Mouse (Mus musculus): ENCODE data around the gene Kynu. TPM values are rescaled to one million over a fixed set of nuclear protein-coding genes. Genes with fewer than 3 reads are reported as not detected.

The Kynu gene
- polyA plus RNA-seq, 1 experiment from 2014 or later: 0.21 TPM

GRCm38 (mm10) chr2:43674098-43674497 is 119.0 kb downstream of the Kynu start:
- Histone ChIP-seq H3K9me3 (ENCODE audit: control insufficient read depth, low read length) (no peaks in the 10 kb centered on the region), H3K4me2 (ENCODE audit: low read depth, severe bottlenecking) (no peak overlapping the region), H3K4me1 (ENCODE audit: control insufficient read depth, insufficient read depth, low read length) (no peaks in the 10 kb centered on the region), H3K4me3 (ENCODE audit: low read depth, low read length) (no peak overlapping the region), H3K36me3 (ENCODE audit: control insufficient read depth, insufficient read depth, low read length) (no peaks in the 10 kb centered on the region), H3K27me3 (ENCODE audit: control insufficient read depth, insufficient read depth, low read length) (no peaks in the 10 kb centered on the region), H3K27ac (replicated peaks; ENCODE audit: low read depth, low read length) (no peak overlapping the region), H3K9ac (ENCODE audit: low read length) (no peak overlapping the region)
- 50% methylated on average over 3 of the region's 3 CpGs for WGBS
- DNase-seq (ENCODE audit: low spot score) (no peak), ATAC-seq (ENCODE audit: insufficient number of reproducible peaks, low FRiP score, low TSS enrichment, low read depth) (no peak)

GRCm38 (mm10) chr2:43675277-43675676 is 120.1 kb downstream of the Kynu start:
- no peak overlapping the region for H3K4me3 ChIP-seq (ENCODE audit: low read depth, low read length)
- H3K27ac ChIP-seq (replicated peaks; ENCODE audit: low read depth, low read length): no peak overlapping the region
- no peaks in the 10 kb centered on the region for H3K36me3 ChIP-seq (ENCODE audit: control insufficient read depth, insufficient read depth, low read length)
- 80% methylated on average over 4 of the region's 4 CpGs for WGBS
- no peak for ATAC-seq (ENCODE audit: insufficient number of reproducible peaks, low FRiP score, low TSS enrichment, low read depth)
- H3K9ac ChIP-seq (ENCODE audit: low read length): no peak overlapping the region
- H3K9me3 ChIP-seq (ENCODE audit: control insufficient read depth, low read length): no peaks in the 10 kb centered on the region
- DNase-seq (ENCODE audit: low spot score): no peak
- no peaks in the 10 kb centered on the region for H3K27me3 ChIP-seq (ENCODE audit: control insufficient read depth, insufficient read depth, low read length)
- no peaks in the 10 kb centered on the region for H3K4me1 ChIP-seq (ENCODE audit: control insufficient read depth, insufficient read depth, low read length)
- H3K4me2 ChIP-seq (ENCODE audit: low read depth, severe bottlenecking): no peak overlapping the region

GRCm38 (mm10) chr2:43690402-43690801 is 135.3 kb downstream of the Kynu start:
- Histone ChIP-seq H3K4me2 (ENCODE audit: low read depth, severe bottlenecking) (no peak overlapping the region), H3K27ac (replicated peaks; ENCODE audit: low read depth, low read length) (no peak overlapping the region), H3K9me3 (ENCODE audit: control insufficient read depth, low read length) (no peaks in the 10 kb centered on the region), H3K27me3 (ENCODE audit: control insufficient read depth, insufficient read depth, low read length) (no peaks in the 10 kb centered on the region), H3K36me3 (ENCODE audit: control insufficient read depth, insufficient read depth, low read length) (no peaks in the 10 kb centered on the region), H3K4me3 (ENCODE audit: low read depth, low read length) (no peak overlapping the region), H3K4me1 (ENCODE audit: control insufficient read depth, insufficient read depth, low read length) (no peaks in the 10 kb centered on the region), H3K9ac (ENCODE audit: low read length) (no peak overlapping the region)
- DNase-seq (ENCODE audit: low spot score) (no peak), ATAC-seq (ENCODE audit: insufficient number of reproducible peaks, low FRiP score, low TSS enrichment, low read depth) (no peak)
- 81% methylated on average over 2 of the region's 2 CpGs for WGBS

- ATAC-seq (ENCODE audit: insufficient number of reproducible peaks, low FRiP score, low TSS enrichment, low read depth) (no peak), DNase-seq (ENCODE audit: low spot score) (no peak)
- Histone ChIP-seq H3K4me1 (ENCODE audit: control insufficient read depth, insufficient read depth, low read length) (no peaks in the 10 kb centered on the region), H3K9me3 (ENCODE audit: control insufficient read depth, low read length) (no peaks in the 10 kb centered on the region), H3K27me3 (ENCODE audit: control insufficient read depth, insufficient read depth, low read length) (no peaks in the 10 kb centered on the region), H3K36me3 (ENCODE audit: control insufficient read depth, insufficient read depth, low read length) (no peaks in the 10 kb centered on the region), H3K9ac (ENCODE audit: low read length) (no peak overlapping the region), H3K4me3 (ENCODE audit: low read depth, low read length) (no peak overlapping the region), H3K27ac (replicated peaks; ENCODE audit: low read depth, low read length) (no peak overlapping the region), H3K4me2 (ENCODE audit: low read depth, severe bottlenecking) (no peak overlapping the region)
- 87% methylated on average over 2 of the region's 2 CpGs for WGBS
These were observed 136.2 kb downstream of the Kynu start for GRCm38 (mm10) chr2:43691290-43691689.

- no peak overlapping the region for H3K4me3 ChIP-seq (ENCODE audit: low read depth, low read length)
- H3K9ac ChIP-seq (ENCODE audit: low read length): no peak overlapping the region
- H3K27ac ChIP-seq (replicated peaks; ENCODE audit: low read depth, low read length): no peak overlapping the region
- DNase-seq (ENCODE audit: low spot score): no peak
- H3K36me3 ChIP-seq (ENCODE audit: control insufficient read depth, insufficient read depth, low read length): no peaks in the 10 kb centered on the region
- H3K4me1 ChIP-seq (ENCODE audit: control insufficient read depth, insufficient read depth, low read length): no peaks in the 10 kb centered on the region
- H3K9me3 ChIP-seq (ENCODE audit: control insufficient read depth, low read length): no peaks in the 10 kb centered on the region
- no peaks in the 10 kb centered on the region for H3K27me3 ChIP-seq (ENCODE audit: control insufficient read depth, insufficient read depth, low read length)
- no peak overlapping the region for H3K4me2 ChIP-seq (ENCODE audit: low read depth, severe bottlenecking)
- 90% methylated on average over 3 of the region's 3 CpGs for WGBS
- ATAC-seq (ENCODE audit: insufficient number of reproducible peaks, low FRiP score, low TSS enrichment, low read depth): no peak
These were observed 140.5 kb downstream of the Kynu start for GRCm38 (mm10) chr2:43695635-43696034.

GRCm38 (mm10) chr2:43712611-43713138 is 157.5 kb downstream of the Kynu start:
- Histone ChIP-seq H3K4me1 (ENCODE audit: control insufficient read depth, insufficient read depth, low read length) (no peaks in the 10 kb centered on the region), H3K27me3 (ENCODE audit: control insufficient read depth, insufficient read depth, low read length) (no peaks in the 10 kb centered on the region), H3K4me2 (ENCODE audit: low read depth, severe bottlenecking) (no peak overlapping the region), H3K27ac (replicated peaks; ENCODE audit: low read depth, low read length) (no peak overlapping the region), H3K9ac (ENCODE audit: low read length) (no peak overlapping the region), H3K9me3 (ENCODE audit: control insufficient read depth, low read length) (no peaks in the 10 kb centered on the region), H3K4me3 (ENCODE audit: low read depth, low read length) (no peak overlapping the region), H3K36me3 (ENCODE audit: control insufficient read depth, insufficient read depth, low read length) (no peaks in the 10 kb centered on the region)
- ATAC-seq (ENCODE audit: insufficient number of reproducible peaks, low FRiP score, low TSS enrichment, low read depth) (no peak), DNase-seq (ENCODE audit: low spot score) (no peak)
- WGBS: 92% methylated on average over 2 of the region's 2 CpGs

GRCm38 (mm10) chr2:43722446-43723103 is 167.4 kb downstream of the Kynu start:
- Histone ChIP-seq H3K4me1 (ENCODE audit: control insufficient read depth, insufficient read depth, low read length) (no peaks in the 10 kb centered on the region), H3K27me3 (ENCODE audit: control insufficient read depth, insufficient read depth, low read length) (no peaks in the 10 kb centered on the region), H3K4me3 (ENCODE audit: low read depth, low read length) (no peak overlapping the region), H3K27ac (replicated peaks; ENCODE audit: low read depth, low read length) (no peak overlapping the region), H3K9me3 (ENCODE audit: control insufficient read depth, low read length) (no peaks in the 10 kb centered on the region), H3K9ac (ENCODE audit: low read length) (no peak overlapping the region), H3K36me3 (ENCODE audit: control insufficient read depth, insufficient read depth, low read length) (no peaks in the 10 kb centered on the region), H3K4me2 (ENCODE audit: low read depth, severe bottlenecking) (peak overlapping the region; percentile 27; the same call in 1 of the 2 replicates)
- 21% methylated on average over 14 of the region's 14 CpGs for WGBS
- peak; percentile 80 for DNase-seq (ENCODE audit: low spot score)
- peak; percentile 86 for ATAC-seq (ENCODE audit: insufficient number of reproducible peaks, low FRiP score, low TSS enrichment, low read depth)

GRCm38 (mm10) chr2:43723104-43723541 is 168.0 kb downstream of the Kynu start:
- ATAC-seq (ENCODE audit: insufficient number of reproducible peaks, low FRiP score, low TSS enrichment, low read depth): no peak
- WGBS: 64% methylated on average over 7 of the region's 7 CpGs
- Histone ChIP-seq H3K27ac (replicated peaks; ENCODE audit: low read depth, low read length) (no peak overlapping the region), H3K36me3 (ENCODE audit: control insufficient read depth, insufficient read depth, low read length) (no peaks in the 10 kb centered on the region), H3K4me1 (ENCODE audit: control insufficient read depth, insufficient read depth, low read length) (no peaks in the 10 kb centered on the region), H3K4me2 (ENCODE audit: low read depth, severe bottlenecking) (peak overlapping the region; percentile 27; the same call in 1 of the 2 replicates), H3K4me3 (ENCODE audit: low read depth, low read length) (no peak overlapping the region), H3K27me3 (ENCODE audit: control insufficient read depth, insufficient read depth, low read length) (no peaks in the 10 kb centered on the region), H3K9ac (ENCODE audit: low read length) (no peak overlapping the region), H3K9me3 (ENCODE audit: control insufficient read depth, low read length) (no peaks in the 10 kb centered on the region)
- peak; percentile 22 for DNase-seq (ENCODE audit: low spot score)

- WGBS: 74% methylated on average over 5 of the region's 5 CpGs
- DNase-seq (ENCODE audit: low spot score) (no peak), ATAC-seq (ENCODE audit: insufficient number of reproducible peaks, low FRiP score, low TSS enrichment, low read depth) (no peak)
- Histone ChIP-seq H3K9ac (ENCODE audit: low read length) (no peak overlapping the region), H3K9me3 (ENCODE audit: control insufficient read depth, low read length) (no peaks in the 10 kb centered on the region), H3K36me3 (ENCODE audit: control insufficient read depth, insufficient read depth, low read length) (no peaks in the 10 kb centered on the region), H3K27me3 (ENCODE audit: control insufficient read depth, insufficient read depth, low read length) (no peaks in the 10 kb centered on the region), H3K4me3 (ENCODE audit: low read depth, low read length) (no peak overlapping the region), H3K4me2 (ENCODE audit: low read depth, severe bottlenecking) (no peak overlapping the region), H3K4me1 (ENCODE audit: control insufficient read depth, insufficient read depth, low read length) (no peaks in the 10 kb centered on the region), H3K27ac (replicated peaks; ENCODE audit: low read depth, low read length) (no peak overlapping the region)
These were observed 172.1 kb downstream of the Kynu start for GRCm38 (mm10) chr2:43727181-43727580.
